Mouse (Mus musculus) E14TG2a.4 (cell line): ENCODE measurements around the gene Fgf12.

Experiments used
- CTCF ChIP-seq: conservative IDR thresholded peaks from 2 replicates; pipeline ENCODE4 v1.5.1; 2014; ENCODE audit warnings: low read length
- NANOG ChIP-seq: IDR thresholded peaks from 2 replicates; pipeline ENCODE4 v1.6.1; 2014; ENCODE audit warnings: borderline replicate concordance, low read length, mixed read lengths
- POU5F1 ChIP-seq: IDR thresholded peaks from 2 replicates; pipeline ENCODE4 v1.6.1; 2014; ENCODE audit warnings: low read length, borderline replicate concordance

DNA sequence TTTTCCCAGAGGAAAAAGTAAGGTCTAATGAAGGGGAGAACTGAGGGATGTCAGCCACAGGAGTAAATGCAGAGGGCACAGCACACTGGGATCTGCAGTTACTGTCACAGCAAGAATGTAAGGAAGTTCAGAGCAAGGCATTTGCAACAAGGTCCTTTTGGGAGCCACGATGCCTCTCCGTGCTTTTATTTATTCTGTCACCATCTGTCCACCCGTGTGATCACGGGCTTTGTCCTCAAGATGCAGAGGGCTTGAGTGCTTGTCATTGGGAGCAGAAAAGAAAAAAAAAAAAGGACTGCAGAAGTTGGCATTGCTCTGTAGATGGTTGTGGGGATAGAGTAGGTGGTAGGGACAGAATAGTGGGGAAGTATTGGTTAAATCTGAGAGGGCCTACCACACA is 52.5 kb downstream of the Fgf12 start:
- TF ChIP-seq CTCF: no peak
- no peak for TF ChIP-seq NANOG
- TF ChIP-seq POU5F1: no peak
